Mouse (Mus musculus) embryo, embryonic 11 days (tissue): ENCODE data around the gene Tia1.

Experiments used
- DNase-seq: peaks from one replicate; pipeline ENCODE4 v3.0.0-alpha.2; 2015

The Tia1 gene

GRCm38 (mm10) chr6:86433696-86434095 is 29.7 kb downstream of the Tia1 start:
- DNase-seq = no peak

- peak; percentile 75 for DNase-seq
Observed at GRCm38 (mm10) chr6:86437711-86438110, 33.7 kb downstream of the Tia1 start.

DNA sequence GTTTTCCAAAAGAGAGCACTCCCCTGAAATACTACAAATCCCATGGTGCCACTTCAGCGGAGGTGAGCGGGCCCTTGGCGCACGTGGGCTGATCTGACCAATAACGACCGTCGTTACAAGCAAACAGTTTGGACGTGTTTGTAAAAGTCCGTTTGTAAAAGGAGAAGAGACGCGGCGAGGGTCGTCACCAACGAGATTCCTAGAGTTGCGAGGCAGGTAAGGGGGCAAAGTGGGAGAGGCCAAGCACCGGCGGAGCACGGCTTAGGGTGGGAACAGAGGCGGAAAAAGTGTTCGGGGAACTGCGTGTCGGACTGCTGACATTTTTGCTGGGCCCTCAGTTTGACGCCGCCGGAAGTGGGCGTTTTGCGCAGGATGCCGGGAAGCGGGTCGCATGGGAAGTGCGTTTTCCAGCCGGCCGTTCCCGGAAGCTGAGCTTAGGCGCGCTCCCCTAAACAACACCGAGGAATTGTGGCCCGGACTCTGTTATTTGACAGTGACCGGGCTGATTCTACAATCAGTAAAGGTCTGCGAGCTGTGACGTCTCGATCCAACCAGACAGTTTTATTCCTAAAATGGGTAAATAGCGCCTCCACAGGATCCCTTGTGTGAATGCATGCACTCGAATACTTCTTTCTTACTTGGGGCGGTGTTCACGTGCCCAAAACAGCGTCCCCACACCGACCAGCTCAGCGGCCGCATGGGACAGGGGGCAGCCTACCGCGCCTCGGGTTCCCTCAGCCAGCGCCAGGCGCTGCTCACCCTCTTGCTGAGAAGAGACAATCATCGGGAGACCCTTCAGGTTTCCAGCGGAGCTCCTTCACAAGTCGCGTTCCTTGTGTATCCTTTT is 34.5 kb downstream of the Tia1 start, which contains the start of gene C87436:
Gene C87436 (plus strand): TSS at position 103 of the 847 bp plus-strand sequence.
- DNase-seq = peak; percentile 97

- DNase-seq = no peak
Observed at GRCm38 (mm10) chr6:86439119-86439496, 35.1 kb downstream of the Tia1 start.

DNA sequence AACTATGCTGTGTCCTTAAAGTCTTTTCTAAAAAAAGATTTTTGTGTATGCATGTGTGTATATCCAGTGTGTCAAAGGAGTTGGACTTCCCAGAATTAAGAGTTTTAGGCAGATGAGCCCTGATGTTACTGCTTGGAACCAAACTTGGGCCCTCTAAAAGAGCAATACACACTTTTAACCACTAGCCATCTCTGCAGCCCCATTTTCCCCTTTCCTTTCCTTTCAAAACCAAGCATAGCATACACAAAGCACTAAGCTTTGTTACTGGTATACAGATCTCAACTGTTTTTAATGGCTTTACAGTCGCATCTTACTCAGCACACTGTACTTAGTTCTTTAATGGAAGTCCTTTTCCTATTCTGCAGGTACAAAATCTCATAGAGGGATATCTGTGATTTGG is 35.5 kb downstream of the Tia1 start:
- no peak for DNase-seq

DNA sequence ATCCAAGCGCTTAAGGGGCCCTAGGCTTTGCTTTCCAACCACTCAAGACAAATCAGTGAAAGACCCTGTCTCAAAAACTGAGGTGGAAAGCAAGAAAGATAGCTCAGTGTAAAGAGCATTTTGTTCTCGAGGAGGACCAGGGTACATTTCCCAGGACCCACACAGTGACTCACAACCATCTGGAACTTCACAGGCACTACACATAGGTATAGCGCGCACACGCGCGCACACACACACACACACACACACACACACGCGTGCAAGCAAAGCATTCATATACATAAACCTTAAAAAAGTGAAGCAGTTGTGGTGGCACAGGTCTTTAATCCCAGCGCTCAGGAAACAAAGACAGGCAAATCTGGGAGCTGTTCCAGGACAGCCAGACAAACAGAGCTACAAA is 37.6 kb downstream of the Tia1 start:
- DNase-seq = no peak

- DNase-seq = no peak
Observed at GRCm38 (mm10) chr6:86445551-86445950, 41.5 kb downstream of the Tia1 start.

- DNase-seq = no peak
Observed at GRCm38 (mm10) chr6:86446927-86447568, 43.0 kb downstream of the Tia1 start.

GRCm38 (mm10) chr6:86456727-86457126 is 52.7 kb downstream of the Tia1 start:
- no peak for DNase-seq

DNA sequence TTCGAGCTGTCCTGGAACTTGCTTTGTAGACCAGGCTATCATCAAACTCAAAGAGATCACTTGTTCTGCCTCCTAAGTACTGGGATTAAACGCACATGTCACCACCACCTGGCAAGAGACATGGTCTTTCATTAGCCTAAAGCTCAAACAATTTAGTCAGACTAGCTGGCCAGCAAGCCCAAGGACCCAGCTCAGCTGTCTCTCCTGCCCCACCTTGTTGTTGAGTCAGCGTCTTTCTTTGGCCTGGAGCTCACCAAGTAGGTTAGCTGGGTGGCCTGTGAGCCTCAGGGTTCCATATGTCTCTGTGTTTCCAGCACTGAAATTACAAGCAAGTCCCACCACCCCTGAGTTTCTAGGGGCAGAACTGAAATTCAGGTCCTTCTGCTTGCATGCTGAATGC is 59.1 kb downstream of the Tia1 start:
- no peak for DNase-seq

DNA sequence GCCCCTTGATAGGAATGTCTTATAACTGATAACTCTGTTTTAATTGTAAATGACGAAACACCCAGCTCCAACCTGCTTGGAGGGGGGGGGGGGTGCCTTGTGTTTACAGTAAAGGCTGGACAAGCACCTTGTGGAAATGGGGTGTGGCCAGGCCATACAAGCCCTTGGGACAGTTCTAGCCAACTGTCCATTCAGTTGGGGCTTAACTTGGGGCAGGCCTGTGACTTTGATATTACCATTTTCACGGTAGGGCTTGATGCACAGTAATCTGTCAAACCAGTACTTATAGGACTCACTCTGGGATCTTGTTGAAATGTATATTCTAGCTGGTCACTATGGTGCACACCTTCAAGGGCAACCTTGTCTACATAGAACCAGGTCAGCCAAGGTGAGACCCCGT is 67.3 kb downstream of the Tia1 start:
- no peak for DNase-seq

GRCm38 (mm10) chr6:86471760-86472099 is 67.7 kb downstream of the Tia1 start:
- no peak for DNase-seq

DNA sequence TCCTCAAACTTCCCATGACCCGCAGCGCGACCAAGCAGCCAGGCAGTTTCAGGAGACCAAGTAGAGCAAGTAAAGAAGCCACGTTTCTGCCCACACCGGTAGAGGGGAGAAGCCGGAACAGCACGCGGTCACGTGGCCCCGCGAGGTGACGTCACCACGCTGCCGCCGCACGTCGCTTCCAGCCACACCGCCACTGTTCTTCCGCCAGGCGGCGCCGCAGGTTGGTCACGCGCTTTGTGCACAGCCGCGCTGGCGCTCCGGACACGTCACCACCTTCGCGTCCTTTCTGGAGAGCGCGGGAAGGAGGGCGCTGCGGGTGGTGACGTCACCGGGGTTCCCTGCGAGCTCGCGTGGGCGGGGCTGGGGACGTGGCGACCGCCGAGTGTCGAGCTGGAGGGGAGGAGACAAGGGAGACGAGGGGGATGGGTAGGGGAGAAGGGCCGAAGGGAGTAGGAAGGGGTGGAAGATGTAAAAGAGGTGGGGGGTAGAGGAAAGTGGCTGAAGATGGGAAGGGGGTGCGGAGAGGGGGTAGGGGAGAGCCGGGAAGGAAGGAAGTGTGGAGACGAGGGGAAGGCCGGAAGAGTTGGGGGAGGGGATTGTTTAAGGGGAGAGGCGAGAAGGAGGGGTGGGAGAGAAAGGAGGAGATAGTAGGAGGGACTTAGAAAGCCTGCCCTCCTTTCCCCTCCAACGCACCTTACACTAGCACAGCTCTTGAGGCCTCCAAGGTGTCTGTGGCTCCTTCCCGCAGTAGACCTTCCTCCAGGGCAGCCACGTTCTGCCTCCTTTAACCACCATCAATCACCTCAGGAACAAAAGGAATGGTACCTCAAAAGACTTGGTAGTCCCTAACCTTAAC is 68.3 kb downstream of the Tia1 start:
- DNase-seq = peak; percentile 100

GRCm38 (mm10) chr6:86473077-86473476 is 69.1 kb downstream of the Tia1 start:
- no peak for DNase-seq

- DNase-seq = no peak
Observed at GRCm38 (mm10) chr6:86474072-86474471, 70.1 kb downstream of the Tia1 start.

- no peak for DNase-seq
Observed at GRCm38 (mm10) chr6:86474646-86475181, 70.7 kb downstream of the Tia1 start.

- DNase-seq = no peak
Observed at GRCm38 (mm10) chr6:86475462-86476167, 71.6 kb downstream of the Tia1 start.

DNA sequence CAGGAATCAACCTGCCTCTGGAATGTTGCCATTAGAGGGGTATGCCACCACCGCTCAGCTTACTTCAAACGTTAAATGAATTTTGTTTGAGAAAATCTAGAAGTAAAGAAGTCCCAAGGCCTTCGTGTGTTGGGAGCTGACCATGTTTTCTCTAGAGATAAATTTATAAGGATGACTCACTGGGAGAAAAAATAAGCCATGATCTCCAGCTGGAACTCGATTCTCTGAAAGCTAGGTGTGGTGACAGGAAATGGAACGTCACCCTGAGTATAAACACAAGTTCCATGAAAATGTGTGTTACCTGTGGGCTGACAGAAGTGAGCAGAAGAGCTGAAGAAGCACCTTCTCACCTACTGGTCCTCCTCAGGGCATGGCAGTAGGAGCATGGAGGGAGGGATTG is 72.9 kb downstream of the Tia1 start:
- DNase-seq = no peak

GRCm38 (mm10) chr6:86479311-86479710 is 75.3 kb downstream of the Tia1 start:
- DNase-seq = peak; percentile 42

GRCm38 (mm10) chr6:86479816-86480188 is 75.8 kb downstream of the Tia1 start:
- no peak for DNase-seq

DNA sequence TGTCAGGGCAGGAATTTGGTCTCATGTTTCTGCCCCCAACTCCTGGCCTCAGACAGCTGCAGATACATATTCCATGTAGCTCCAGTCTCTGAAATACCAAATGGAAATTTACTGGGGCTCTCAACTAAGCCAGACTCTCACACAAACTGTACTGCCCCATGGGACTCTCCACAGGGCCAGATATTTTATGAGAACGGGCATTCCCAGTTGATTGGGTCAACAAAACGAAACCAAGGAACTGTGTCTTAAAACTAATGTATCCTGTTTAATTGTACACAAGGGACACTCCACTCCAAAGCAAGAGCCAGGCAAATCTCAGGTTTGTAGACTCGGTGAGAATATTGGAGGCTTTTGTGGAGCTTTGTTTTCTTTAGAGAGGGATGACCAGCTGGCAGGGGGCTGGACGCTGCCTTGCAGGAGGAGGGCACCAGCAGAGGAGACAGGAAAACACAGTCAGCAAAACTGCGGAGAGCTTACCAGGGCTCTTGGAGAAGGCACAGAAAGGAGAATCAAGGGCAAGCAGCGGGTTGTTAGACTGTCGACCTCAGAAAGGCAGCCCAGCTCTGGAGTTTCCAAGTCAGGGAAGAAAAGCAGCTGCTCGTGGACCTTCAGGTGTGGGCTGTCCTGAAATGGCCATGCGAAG is 76.3 kb downstream of the Tia1 start:
- DNase-seq = peak; percentile 63

GRCm38 (mm10) chr6:86481871-86482270 is 77.9 kb downstream of the Tia1 start:
- DNase-seq = no peak
